Mouse (Mus musculus) thymus, adult 2 months (tissue): Measurements from ENCODE around the gene Bbof1.

Experiments
- CTCF ChIP-seq: fragments of 200-500 bp; IDR thresholded peaks from 2 replicates; pipeline ENCODE4 v1.5.1; 2012; ENCODE audit warnings: mild to moderate bottlenecking, control low read depth, low read length, moderate library complexity, borderline replicate concordance; ENCODE audit not compliant: control insufficient read depth, poor library complexity, insufficient read depth; ENCODE audit errors: extremely low read depth
- POLR2A ChIP-seq: fragments of 200-500 bp; IDR thresholded peaks from 2 replicates; pipeline ENCODE4 v1.6.1; 2012; ENCODE audit warnings: mild to moderate bottlenecking, low read length, control low read depth, moderate library complexity; ENCODE audit not compliant: control insufficient read depth, poor library complexity, insufficient read depth; ENCODE audit errors: extremely low read depth

- TF ChIP-seq POLR2A (no peak), CTCF (no peak)
Measured at GRCm38 (mm10) chr12:84450351-84450717, 41.5 kb downstream of the Bbof1 start.
